Mouse (Mus musculus) erythroblast, adult 5-6 weeks (primary cell): ENCODE results near the gene Nfkbil1. TPM values are rescaled to one million over a fixed set of nuclear protein-coding genes. Genes with fewer than 3 reads are reported as not detected.

Source experiments
- ATAC-seq: replicated peaks from 2 replicates; pipeline ENCODE4 v1.8.0; 2016; ENCODE audit warnings: moderate number of reproducible peaks, mild to moderate bottlenecking, moderate TSS enrichment, inconsistent platforms; ENCODE audit not compliant: poor library complexity, low FRiP score, severe bottlenecking
- total RNA-seq, 2 experiments: library from RNA; stranded (forward) in 1 of 2; stranded (reverse) in 1 of 2; fragments of 150-400 nt in 1 of 2; fragments of 200-764, 138-1000 nt in 1 of 2; gene quantifications; 2 replicates each; pipeline versions ENCODE4 v1.2.3 to v1.2.4; 2015 to 2017; ENCODE audit warnings: low replicate concordance in 2 of 2

Gene Nfkbil1
- total RNA-seq (2015; ENCODE audit: low replicate concordance), result 0.58 and 1.0 TPM in 2 replicates
- total RNA-seq (2017; ENCODE audit: low replicate concordance), result 2.2 TPM in 1 of 2 replicates, not detected in the other

- ATAC-seq, result peak; percentile 66
These were observed at the start of gene Nfkbil1 for GRCm38 (mm10) chr17:35235614-35236389. Gene Nfkbil1 (minus strand): TSS chr17:35235792.

GRCm38 (mm10) chr17:35280276-35280675 lies 44.7 kb upstream of the Nfkbil1 start:
- ATAC-seq, result no peak

DNA sequence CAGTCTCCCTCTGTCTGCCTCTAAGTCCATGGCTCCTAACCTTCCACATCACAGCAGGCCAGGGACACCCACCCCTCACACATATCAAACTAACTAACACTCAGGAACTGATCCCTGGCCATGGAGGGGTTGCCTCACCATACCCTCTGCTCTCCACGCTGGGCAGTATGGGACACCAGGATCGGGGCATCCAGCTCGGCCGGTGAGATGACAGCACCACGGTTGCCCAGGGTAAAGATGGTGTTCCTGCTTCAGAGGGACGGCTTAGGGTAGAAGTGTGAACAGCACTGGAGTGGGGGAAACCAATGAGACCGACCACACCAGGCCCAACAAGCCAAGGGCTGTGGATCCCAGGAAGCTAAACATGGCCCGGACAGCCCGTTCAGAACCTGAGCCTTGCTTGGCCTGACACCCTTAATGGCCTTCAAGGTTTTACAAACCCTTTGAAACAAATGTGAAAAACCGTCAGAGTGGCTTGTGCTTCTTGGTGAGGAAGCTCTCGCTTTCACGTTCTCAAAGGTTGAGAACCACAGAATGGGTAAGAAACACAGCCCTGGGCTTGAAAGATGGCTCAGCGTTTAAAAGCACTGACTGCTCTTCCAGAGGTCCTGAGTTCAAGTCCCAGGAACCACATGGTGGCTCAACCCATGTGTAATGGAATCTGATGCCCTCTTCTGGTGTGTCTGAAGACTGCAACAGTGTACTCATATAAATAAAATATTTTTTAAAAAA lies 43.5 kb upstream of the Nfkbil1 start:
- no peak for ATAC-seq

GRCm38 (mm10) chr17:35278049-35278448 lies 42.5 kb upstream of the Nfkbil1 start:
- ATAC-seq, result no peak

GRCm38 (mm10) chr17:35276304-35276864 lies 40.8 kb upstream of the Nfkbil1 start:
- ATAC-seq, result no peak

GRCm38 (mm10) chr17:35274770-35275169 lies 39.2 kb upstream of the Nfkbil1 start:
- ATAC-seq, result peak; percentile 93

GRCm38 (mm10) chr17:35272249-35272648 lies 36.7 kb upstream of the Nfkbil1 start:
- no peak for ATAC-seq

DNA sequence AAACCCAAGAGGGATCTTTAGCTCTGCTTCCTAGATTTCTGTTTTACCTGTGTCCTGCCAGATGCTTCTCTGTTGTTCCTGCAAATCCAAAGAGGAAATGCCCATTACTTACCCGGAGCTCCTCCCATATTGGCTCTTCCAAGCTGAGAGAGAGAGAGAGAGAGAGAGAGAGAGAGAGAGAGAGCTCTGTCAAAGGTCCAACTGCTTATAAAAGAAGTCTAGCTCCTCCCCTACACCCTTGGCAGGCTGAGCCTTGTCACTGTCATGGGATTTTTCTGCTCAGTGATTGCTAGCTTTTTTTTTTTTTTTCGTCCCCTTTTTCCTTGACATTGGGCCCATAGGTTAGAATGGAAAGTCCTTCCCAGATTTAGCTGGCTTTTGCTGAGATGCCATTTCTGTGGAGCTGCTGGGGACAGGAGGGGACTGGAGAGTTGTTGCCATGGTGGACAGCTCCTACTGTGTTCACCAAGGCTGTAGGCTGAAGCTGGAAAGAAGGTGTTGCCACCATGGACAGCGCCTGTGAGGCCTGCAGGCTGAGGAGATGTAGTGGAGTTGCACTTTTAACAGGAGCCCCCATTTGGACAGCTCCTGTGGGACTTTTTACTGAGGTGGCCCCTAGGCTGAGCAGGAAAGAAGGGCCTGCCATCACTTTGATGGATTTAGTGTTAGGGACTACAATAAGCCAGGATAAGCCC lies 34.2 kb upstream of the Nfkbil1 start:
- ATAC-seq, result no peak

DNA sequence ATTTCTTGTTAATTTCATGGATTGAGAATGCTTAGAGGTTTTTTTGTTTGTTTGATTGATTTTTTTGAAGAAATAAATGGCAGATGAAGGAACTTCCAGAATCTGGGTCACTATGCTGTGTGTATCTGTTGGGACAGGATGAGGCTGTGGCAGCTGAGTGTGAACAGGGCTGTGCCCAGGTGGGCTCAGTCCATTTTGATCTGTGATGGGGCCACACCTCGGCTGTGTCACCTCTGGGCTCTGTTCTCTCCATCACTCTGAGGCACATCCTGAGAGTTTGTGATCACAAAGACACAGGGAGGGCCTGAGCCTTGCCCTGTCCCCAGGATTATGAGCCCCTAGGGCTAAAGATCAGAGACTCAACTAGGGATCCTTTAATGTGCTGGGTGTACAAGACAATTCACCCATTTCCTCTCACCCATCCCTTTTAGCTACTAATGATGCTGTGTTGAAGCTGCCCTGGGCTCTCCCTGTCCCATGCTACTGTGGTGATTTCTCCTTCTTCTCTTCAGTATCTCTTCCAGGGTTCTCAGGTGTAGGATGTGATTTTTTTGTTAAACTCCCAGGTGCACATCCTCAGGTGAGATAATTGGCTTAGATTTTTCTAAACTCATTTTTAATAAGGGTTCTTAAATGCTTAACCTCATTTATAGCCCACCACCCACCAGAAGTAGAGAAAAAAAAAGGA lies 32.0 kb upstream of the Nfkbil1 start:
- ATAC-seq, result no peak

- ATAC-seq, result no peak; the same call in 1 of the 2 replicates
These were observed 27.9 kb upstream of the Nfkbil1 start for GRCm38 (mm10) chr17:35263523-35263883.

DNA sequence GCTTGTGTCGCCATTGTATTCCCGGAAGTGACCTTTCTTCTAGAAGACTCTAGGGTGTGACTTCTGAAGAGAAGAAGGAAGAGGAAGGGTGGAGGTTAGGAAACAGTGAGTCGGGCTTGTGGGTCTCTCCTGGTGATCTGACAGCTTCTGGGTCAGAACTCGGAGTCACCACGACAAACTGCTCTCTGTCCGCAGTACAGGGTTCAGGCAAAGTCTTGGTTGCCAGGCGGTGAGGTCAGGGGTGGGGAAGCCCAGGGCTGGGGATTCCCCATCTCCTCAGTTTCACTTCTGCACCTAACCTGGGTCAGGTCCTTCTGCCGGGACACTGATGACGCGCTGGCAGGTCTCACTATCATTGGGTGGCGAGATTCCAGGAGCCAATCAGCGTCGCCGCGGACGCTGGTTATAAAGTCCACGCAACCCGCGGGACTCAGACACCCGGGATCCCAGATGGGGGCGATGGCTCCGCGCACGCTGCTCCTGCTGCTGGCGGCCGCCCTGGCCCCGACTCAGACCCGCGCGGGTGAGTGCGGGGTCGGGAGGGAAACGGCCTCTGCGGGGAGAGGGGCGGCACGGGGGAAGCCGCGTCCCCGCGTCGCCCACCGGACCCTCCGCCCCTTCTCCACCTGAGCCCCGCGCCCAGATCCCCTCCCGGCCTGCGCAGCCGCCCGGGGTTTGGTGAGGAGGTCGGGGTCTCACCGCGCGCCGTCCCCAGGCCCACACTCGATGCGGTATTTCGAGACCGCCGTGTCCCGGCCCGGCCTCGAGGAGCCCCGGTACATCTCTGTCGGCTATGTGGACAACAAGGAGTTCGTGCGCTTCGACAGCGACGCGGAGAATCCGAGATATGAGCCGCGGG lies 27.3 kb upstream of the Nfkbil1 start, which contains the start of gene H2-D1:
H2-D1 (plus strand) TSS at position 67 of the 859 bp plus-strand sequence.
- peak; percentile 93 for ATAC-seq

DNA sequence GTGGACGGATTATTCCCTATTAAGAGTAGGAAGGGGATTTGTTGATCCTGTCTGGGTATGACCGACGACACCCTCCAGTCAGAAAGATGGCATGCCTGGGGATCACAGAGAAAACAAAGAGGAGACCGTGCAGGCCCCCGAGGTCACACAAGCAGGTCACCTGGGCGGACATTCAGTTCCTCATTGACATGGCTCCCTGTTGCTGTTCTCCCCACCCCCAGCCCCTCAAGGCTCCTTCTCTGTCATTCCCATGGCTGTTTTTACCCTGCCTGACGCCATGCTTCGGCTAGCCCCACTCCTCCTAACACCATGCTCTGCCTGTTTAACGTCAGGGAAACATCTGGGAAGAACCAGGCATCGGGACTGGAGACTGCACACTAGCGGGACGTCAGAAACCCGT lies 26.1 kb upstream of the Nfkbil1 start:
- no peak for ATAC-seq

DNA sequence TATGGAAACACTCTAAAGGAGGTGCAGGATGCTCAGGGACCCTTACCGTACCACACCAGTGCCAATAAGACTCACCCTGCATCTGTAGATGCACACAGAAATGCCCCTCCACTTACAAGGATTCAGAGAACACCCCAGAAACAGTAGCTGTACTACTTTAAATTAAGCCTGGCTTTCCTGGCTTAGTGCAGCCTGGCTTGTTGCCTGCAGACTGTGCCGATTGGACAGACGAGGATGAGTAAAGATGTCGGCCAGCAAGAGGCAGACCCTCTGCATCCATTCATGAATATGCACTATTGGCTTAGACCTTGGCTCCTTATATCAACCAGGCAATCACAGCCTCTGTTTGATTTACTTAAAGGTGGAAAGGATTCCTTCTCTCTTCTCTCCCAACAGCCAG lies 24.0 kb upstream of the Nfkbil1 start:
- ATAC-seq, result no peak

GRCm38 (mm10) chr17:35258492-35259478 lies 23.2 kb upstream of the Nfkbil1 start:
- ATAC-seq, result no peak

DNA sequence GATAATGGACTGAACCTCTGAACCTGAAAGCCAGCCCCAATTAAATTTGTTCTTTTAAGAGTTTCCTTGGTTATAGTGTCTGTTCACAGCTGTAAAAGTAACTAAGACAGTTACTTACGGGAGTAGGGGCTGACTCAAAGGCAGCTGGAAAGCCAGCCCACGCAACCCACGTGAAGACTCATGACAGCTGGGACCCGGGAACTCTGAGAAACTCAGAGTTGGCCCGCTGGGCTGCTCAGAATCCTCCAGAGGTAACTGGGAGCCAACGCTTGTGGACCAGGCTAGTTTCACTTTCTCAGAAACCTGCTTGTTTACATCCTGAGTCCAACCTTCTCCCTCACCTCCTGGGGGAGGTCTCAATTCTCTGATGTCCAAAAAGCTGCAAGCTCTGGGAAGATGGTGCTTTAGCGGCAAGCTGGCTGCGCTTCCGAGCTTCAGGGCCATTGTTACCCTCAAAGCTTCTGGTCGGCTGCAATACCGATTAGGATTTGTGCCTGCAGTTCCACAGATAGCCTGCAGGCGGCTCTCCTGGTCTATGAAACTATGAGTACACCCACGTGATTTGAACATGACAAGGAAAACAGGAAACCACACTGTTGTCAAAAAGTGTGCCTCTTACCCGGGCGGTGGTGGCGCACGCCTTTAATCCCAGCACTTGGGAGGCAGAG lies 22.4 kb upstream of the Nfkbil1 start:
- peak; percentile 68 for ATAC-seq

- peak; percentile 60 for ATAC-seq
These were observed 21.8 kb upstream of the Nfkbil1 start for GRCm38 (mm10) chr17:35257378-35257777.

DNA sequence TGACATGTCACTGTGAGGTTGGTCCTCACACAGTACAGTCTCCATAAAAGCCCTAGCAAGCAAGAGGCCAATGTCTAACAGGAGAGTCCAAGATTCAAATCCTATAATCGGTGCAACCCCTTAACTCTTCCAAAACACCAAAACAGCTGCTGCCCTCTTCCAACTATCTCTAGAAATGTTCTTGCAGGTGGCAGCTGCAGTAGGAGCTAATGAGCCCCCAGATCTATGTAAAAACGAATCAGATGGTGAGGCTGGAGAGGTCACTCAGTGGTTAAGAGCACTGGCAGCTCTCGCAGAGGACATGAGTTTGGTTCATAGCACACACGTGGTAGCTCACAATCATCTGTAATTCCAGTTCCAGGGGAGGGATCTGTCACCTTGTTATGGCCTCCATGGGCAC lies 20.1 kb upstream of the Nfkbil1 start:
- ATAC-seq, result no peak
